Mouse (Mus musculus) intestine, embryonic 16.5 days (tissue): ENCODE data around the gene Tshz3. TPM values are rescaled to one million over a fixed set of nuclear protein-coding genes. Genes with fewer than 3 reads are reported as not detected.

Experiments
- ATAC-seq: fragments of 200-750 bp; cut with Nextera tagmentation; 2 replicates; pipeline ENCODE4 v1.8.0; 2017; ENCODE audit warnings: moderate TSS enrichment, moderate library complexity
- H3K27ac ChIP-seq: fragments of 300-500 bp; sonication (generic); 2 replicates; pipeline ENCODE4 v1.5.1; 2014; ENCODE audit warnings: mild to moderate bottlenecking, low read length
- H3K27me3 ChIP-seq: fragments of 300-500 bp; sonication (generic); replicated peaks from 2 replicates; pipeline ENCODE4 v1.6.1; 2014; ENCODE audit warnings: low read length, control low read depth, mixed read lengths; ENCODE audit not compliant: control insufficient read depth, insufficient read depth
- H3K36me3 ChIP-seq: fragments of 300-500 bp; sonication (generic); 2 replicates; pipeline ENCODE4 v1.6.1; 2014; ENCODE audit warnings: low read length, control low read depth; ENCODE audit not compliant: control insufficient read depth, insufficient read depth
- H3K4me1 ChIP-seq: fragments of 300-500 bp; sonication (generic); 2 replicates; pipeline ENCODE4 v1.6.1; 2014; ENCODE audit warnings: low read length, control low read depth, mixed read lengths; ENCODE audit not compliant: control insufficient read depth, insufficient read depth
- H3K4me2 ChIP-seq: fragments of 300-500 bp; sonication (generic); 2 replicates; pipeline ENCODE4 v1.6.1; 2014; ENCODE audit warnings: low read depth, low read length, control low read depth
- H3K4me3 ChIP-seq: fragments of 300-500 bp; sonication (generic); 2 replicates; pipeline ENCODE4 v1.5.1; 2014; ENCODE audit warnings: mild to moderate bottlenecking, low read length
- H3K9ac ChIP-seq: fragments of 300-500 bp; sonication (generic); 2 replicates; pipeline ENCODE4 v1.6.1; 2014; ENCODE audit warnings: low read depth, low read length
- H3K9me3 ChIP-seq: fragments of 300-500 bp; sonication (generic); 2 replicates; pipeline ENCODE4 v1.6.1; 2016; ENCODE audit warnings: low read length, control low read depth; ENCODE audit not compliant: control insufficient read depth
- whole genome bisulfite sequencing: fragments of 180-500 bp; shearing (Covaris S2); extraction: QIAGEN DNeasy Blood & Tissue Kit; methylation state at CpG from one replicate; pipeline ENCODE4 v1.1.7; 2014; 5-methylcytosine and 5-hydroxymethylcytosine counted together
- polyA plus RNA-seq: library from polyadenylated mRNA; unstranded; fragments of >200 nt; fragmentation: Nextera tagmentation; extraction: Ambion mirVana; gene quantifications from 2 replicates; pipeline ENCODE4 v1.2.1, GENCODE M21; 2015

Tshz3 gene
- polyA plus RNA-seq, 1 experiment from 2014 or later: 10.4 TPM

DNA sequence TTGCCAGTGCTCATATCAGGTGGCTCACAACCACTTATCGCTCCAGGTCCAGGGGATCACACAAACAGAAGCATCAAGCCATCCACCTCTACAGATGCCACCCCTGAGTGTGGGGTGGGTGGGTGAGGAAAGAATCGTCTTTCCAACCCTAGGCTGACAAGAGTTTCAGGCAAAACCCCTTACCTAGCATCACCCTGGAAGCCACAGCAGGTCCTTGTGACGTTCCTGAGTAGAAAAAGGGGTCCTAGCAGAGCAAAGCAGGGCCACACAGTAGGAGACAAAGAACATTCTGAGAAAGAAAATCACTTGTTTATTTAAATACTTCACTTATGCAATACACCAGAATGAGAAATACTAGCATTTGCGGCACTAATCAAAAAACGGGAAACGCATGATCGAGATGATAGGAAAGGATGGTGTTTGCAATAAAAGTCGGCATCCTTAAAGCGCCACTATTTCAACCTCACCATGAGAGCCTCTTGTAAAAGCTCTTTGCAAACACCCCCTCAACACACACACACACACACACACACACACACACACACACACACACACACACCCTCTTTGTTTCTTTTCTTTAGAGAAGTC, 18.8 kb upstream of the Tshz3 start:
- 11% methylated on average over 9 of the region's 9 CpGs for WGBS

DNA sequence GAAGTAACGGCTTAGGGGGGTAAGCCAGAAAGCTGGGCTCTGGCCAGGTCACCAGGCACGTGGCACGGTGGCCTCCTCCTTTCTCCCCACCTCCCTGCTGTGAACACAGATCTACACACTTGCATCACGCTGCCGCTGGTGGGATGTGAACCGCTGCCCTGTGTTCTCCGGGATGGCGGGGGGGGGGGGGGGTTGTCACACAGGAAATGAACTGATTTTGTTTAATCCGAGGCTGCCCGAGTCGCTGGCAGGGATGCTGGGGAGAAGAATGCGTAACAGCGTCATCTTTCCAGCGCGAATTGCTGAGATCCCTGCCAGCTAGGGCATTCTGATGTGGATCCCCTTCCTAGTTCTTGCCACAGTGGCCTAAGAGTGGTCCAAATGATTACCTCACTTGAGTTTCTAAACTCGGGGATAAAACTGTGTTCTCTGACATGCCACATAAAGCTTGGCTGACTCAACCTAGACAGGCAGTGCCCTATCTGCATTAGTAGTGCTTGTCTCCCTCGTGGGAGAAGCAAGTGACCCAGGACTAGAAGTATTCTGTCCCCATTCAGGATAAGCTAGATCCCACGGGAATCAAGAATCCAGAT, 18.0 kb upstream of the Tshz3 start:
- peak overlapping the region; percentile 45 for H3K4me2 ChIP-seq
- H3K4me3 ChIP-seq: peak overlapping the region; percentile 27
- H3K4me1 ChIP-seq: peaks cover 7% of the 10 kb centered on the region; the same call in 1 of the 2 replicates
- no peaks in the 10 kb centered on the region for H3K36me3 ChIP-seq
- 0 out of 2 replicates have a peak overlapping the region, but pooled peaks have one; percentile 1 for H3K9ac ChIP-seq
- no peak overlapping the region for H3K27ac ChIP-seq
- ATAC-seq: no peak
- H3K9me3 ChIP-seq: no peaks in the 10 kb centered on the region
- WGBS: 1% methylated on average over 18 of the region's 18 CpGs
- peaks cover 13% of the 10 kb centered on the region; the same call in 1 of the 2 replicates for H3K27me3 ChIP-seq

More for the DNA sequence above, 18.8 kb upstream of the Tshz3 start:
- no peak overlapping the region for H3K4me3 ChIP-seq
- no peak overlapping the region for H3K27ac ChIP-seq
- no peak overlapping the region for H3K4me2 ChIP-seq
- no peaks in the 10 kb centered on the region for H3K36me3 ChIP-seq
- ATAC-seq: no peak
- peaks cover 7% of the 10 kb centered on the region; the same call in 1 of the 2 replicates for H3K4me1 ChIP-seq
- no peak overlapping the region for H3K9ac ChIP-seq
- no peaks in the 10 kb centered on the region for H3K9me3 ChIP-seq
- H3K27me3 ChIP-seq: peaks cover 13% of the 10 kb centered on the region; the same call in 1 of the 2 replicates

DNA sequence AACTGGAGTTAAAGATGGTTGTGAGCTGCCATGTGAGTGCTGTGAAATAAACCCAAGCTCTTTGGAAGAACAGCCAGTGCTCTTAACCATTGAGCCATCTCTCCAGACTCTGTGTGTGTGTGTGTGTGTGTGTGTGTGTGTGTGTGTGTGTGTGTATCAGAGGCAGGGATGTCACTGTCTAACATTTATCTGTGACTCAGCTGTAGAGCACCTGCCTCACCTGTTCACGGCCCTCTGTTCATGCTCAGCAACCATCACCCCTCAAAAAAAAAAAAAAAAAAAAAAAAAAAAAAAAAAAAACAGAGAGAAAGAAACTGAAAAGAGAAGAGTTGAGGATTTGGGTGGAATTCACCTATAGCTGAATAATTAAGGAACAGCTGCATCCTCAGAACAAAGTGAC, 10.4 kb upstream of the Tshz3 start:
- WGBS: 75% methylated on average over 1 of the region's 1 CpGs
- no peak overlapping the region for H3K27ac ChIP-seq
- H3K27me3 ChIP-seq: peaks cover 10% of the 10 kb centered on the region; the same call in 1 of the 2 replicates
- H3K4me3 ChIP-seq: no peak overlapping the region
- no peaks in the 10 kb centered on the region for H3K36me3 ChIP-seq
- H3K9me3 ChIP-seq: no peaks in the 10 kb centered on the region
- H3K9ac ChIP-seq: no peak overlapping the region
- H3K4me1 ChIP-seq: peaks cover 14% of the 10 kb centered on the region; the same call in 1 of the 2 replicates
- H3K4me2 ChIP-seq: no peak overlapping the region
- ATAC-seq: no peak

DNA sequence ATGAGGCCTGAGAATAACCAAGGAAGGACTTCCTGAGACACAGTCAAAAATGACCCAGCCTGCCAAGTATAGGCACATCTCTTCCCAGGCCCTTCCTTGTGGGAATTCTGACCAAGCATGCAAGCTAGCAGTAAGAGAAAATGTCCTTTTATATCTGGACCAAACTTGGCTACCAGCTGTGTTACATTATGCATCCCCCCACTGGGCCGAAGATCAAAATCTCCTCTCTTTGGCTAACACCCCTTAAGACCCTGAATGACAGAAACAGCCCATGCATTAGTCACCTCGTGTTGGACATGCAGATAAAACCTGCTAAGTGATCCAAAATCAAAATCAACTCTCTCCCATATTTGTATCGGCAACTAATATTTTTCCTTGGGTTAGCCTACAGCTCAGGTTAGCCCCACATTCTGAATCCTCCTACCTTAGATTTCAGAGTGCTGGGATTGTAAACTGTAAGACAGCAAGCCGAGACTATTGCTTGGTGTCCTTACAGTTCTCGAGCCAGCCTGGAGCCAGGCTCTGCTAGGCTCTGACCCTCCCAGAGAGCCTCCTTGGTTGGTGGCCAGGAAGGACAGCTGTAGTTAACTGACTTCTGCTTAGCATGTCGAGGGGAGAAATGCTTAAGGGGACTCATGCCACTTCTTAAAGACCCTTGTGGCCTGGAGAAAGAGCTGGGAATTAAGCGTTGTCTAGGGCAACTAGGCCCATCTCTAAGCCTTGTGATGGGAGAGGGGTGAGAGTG, 8.7 kb upstream of the Tshz3 start:
- Histone ChIP-seq H3K36me3 (no peaks in the 10 kb centered on the region), H3K4me1 (peaks cover 19% of the 10 kb centered on the region), H3K4me2 (no peak overlapping the region), H3K9me3 (no peaks in the 10 kb centered on the region), H3K27me3 (peaks cover 19% of the 10 kb centered on the region), H3K9ac (no peak overlapping the region), H3K4me3 (no peak overlapping the region), H3K27ac (no peak overlapping the region)
- WGBS: 56% methylated on average over 7 of the region's 7 CpGs
- ATAC-seq: no peak

DNA sequence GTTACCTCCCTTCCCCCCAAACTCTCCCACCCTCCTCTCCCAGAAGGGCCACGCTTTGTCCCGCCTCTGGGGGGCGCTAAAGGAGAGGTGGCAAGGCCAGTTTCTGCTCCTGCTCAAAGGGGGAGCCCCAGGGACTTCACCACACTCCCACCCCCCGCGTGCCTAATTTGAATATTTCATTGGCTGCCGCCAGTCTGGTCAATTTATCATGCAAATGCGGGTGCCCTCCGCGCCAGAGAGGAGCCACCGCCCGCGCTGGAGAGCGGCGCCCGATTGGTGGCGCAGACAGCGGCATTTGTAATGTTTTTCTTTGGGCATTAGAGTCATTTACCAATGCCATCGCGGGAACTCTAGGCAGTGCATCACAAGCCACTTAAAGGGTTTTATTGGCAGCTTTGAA, 7.4 kb upstream of the Tshz3 start:
- Histone ChIP-seq H3K27me3 (peaks cover 26% of the 10 kb centered on the region), H3K9me3 (no peaks in the 10 kb centered on the region), H3K36me3 (no peaks in the 10 kb centered on the region), H3K27ac (no peak overlapping the region), H3K4me3 (0 out of 2 replicates have a peak overlapping the region, but pooled peaks have one; percentile 1), H3K4me2 (peak overlapping the region; percentile 48; the same call in 1 of the 2 replicates), H3K4me1 (peaks cover 30% of the 10 kb centered on the region), H3K9ac (no peak overlapping the region)
- 3% methylated on average over 19 of the region's 19 CpGs for WGBS
- no peak; the same call in 1 of the 2 replicates for ATAC-seq

GRCm38 (mm10) chr7:36691617-36692016, 6.3 kb upstream of the Tshz3 start:
- Histone ChIP-seq H3K4me3 (peak overlapping the region; percentile 17), H3K4me1 (peaks cover 33% of the 10 kb centered on the region), H3K9me3 (no peaks in the 10 kb centered on the region), H3K27me3 (peaks cover 26% of the 10 kb centered on the region), H3K36me3 (no peaks in the 10 kb centered on the region), H3K27ac (no peak overlapping the region), H3K4me2 (peak overlapping the region; percentile 48), H3K9ac (no peak overlapping the region)
- 5% methylated on average over 14 of the region's 14 CpGs for WGBS
- no peak for ATAC-seq

GRCm38 (mm10) chr7:36692381-36692780, 5.5 kb upstream of the Tshz3 start:
- Histone ChIP-seq H3K36me3 (no peaks in the 10 kb centered on the region), H3K4me1 (peaks cover 36% of the 10 kb centered on the region), H3K9ac (no peak overlapping the region), H3K27ac (no peak overlapping the region), H3K4me3 (peak overlapping the region; percentile 17), H3K9me3 (no peaks in the 10 kb centered on the region), H3K27me3 (peaks cover 26% of the 10 kb centered on the region), H3K4me2 (peak overlapping the region; percentile 48)
- WGBS: 12% methylated on average over 5 of the region's 5 CpGs
- no peak for ATAC-seq

DNA sequence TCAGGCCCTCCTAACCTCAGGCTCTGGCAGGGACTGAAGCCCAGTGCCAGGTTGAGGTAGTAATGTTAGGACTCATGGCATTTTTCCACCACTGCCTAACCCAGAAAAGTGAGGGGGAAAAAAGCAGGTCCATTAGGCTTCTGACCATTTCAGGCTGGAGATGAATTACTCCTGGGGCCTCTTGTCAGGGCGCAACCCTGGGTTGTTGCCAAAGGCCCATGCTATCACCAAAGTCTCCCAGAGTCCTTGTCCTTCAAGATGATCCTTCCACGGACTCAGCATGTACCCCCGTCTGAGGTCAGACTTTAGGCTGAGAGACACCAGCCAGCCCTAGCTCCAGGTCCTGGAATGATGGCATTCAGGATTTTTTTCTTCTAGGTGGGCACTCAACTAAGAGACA, 4.8 kb upstream of the Tshz3 start:
- no peaks in the 10 kb centered on the region for H3K9me3 ChIP-seq
- no peak overlapping the region for H3K4me3 ChIP-seq
- no peaks in the 10 kb centered on the region for H3K36me3 ChIP-seq
- no peak overlapping the region for H3K4me2 ChIP-seq
- no peak for ATAC-seq
- peaks cover 36% of the 10 kb centered on the region for H3K4me1 ChIP-seq
- H3K27ac ChIP-seq: no peak overlapping the region
- 40% methylated on average over 3 of the region's 3 CpGs for WGBS
- H3K27me3 ChIP-seq: peaks cover 26% of the 10 kb centered on the region
- H3K9ac ChIP-seq: no peak overlapping the region

DNA sequence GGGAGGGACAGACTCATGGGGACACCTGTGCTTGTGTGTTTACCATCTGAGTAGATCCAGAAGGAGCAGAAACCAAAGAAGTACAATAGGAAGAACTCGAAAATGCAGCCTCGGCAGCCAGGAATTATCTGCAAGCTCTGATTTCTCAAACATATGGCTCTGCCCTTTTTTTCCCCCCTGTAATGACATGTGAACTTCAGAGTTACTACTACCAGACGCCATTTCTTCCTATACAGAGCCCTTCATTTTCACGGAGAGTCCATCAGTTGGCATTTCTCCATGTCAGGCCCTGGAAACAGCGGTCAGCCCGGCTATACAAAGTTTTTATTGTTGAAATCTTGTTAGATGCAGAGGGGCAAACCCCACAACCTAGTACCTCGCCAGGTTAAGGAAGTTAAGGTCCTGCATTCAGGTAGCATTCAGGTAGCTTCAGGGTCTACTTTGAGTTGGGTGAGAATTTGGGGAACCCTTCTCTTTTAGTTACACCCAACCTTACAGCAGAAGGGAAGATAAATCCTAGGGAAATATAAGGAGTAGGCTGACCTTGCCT, 3.2 kb upstream of the Tshz3 start:
- peak overlapping the region; percentile 96 for H3K4me2 ChIP-seq
- H3K27ac ChIP-seq: no peak overlapping the region
- H3K27me3 ChIP-seq: peaks cover 26% of the 10 kb centered on the region
- H3K9me3 ChIP-seq: no peaks in the 10 kb centered on the region
- H3K4me3 ChIP-seq: peak overlapping the region; percentile 81
- H3K36me3 ChIP-seq: no peaks in the 10 kb centered on the region
- H3K4me1 ChIP-seq: peaks cover 33% of the 10 kb centered on the region
- ATAC-seq: no peak
- H3K9ac ChIP-seq: peak overlapping the region; percentile 81; the same call in 1 of the 2 replicates
- 20% methylated on average over 7 of the region's 7 CpGs for WGBS
